Mouse (Mus musculus): ENCODE data around the gene Zdhhc9. TPM values are rescaled to one million over a fixed set of nuclear protein-coding genes. Genes with fewer than 3 reads are reported as not detected.

The Zdhhc9 gene
- polyA plus RNA-seq, 1 experiment: 46.8 TPM

- TF ChIP-seq CTCF (IDR thresholded peaks at IDR 0.05; ENCODE audit: borderline replicate concordance, insufficient read depth, low read depth, low read length) (no peak), POLR2A (IDR thresholded peaks at IDR 0.05; ENCODE audit: borderline replicate concordance, insufficient read depth, low read length) (no peak)
- no peak for DNase-seq
- no peaks in the 10 kb centered on the region for H3K27me3 ChIP-seq (ENCODE audit: control insufficient read depth, insufficient read depth, low read length)
- no peak overlapping the region for H3K27ac ChIP-seq (ENCODE audit: insufficient read depth, low read length)
- H3K4me1 ChIP-seq (ENCODE audit: control insufficient read depth, insufficient read depth, low read length): no peaks in the 10 kb centered on the region
- H3K4me3 ChIP-seq (replicated peaks; ENCODE audit: insufficient read depth, low read depth, low read length): no peak overlapping the region
- WGBS: 76% methylated on average over 2 of the region's 2 CpGs
Observed at GRCm38 (mm10) chrX:48147226-48147625, 61.5 kb downstream of the Zdhhc9 start.

- H3K4me1 ChIP-seq (ENCODE audit: control insufficient read depth, insufficient read depth, low read length): no peaks in the 10 kb centered on the region
- no peak for DNase-seq
- 92% methylated on average over 4 of the region's 4 CpGs for WGBS
- no peak for TF ChIP-seq POLR2A (IDR thresholded peaks at IDR 0.05; ENCODE audit: borderline replicate concordance, insufficient read depth, low read length)
- no peak for TF ChIP-seq CTCF (IDR thresholded peaks at IDR 0.05; ENCODE audit: borderline replicate concordance, insufficient read depth, low read depth, low read length)
- H3K4me3 ChIP-seq (replicated peaks; ENCODE audit: insufficient read depth, low read depth, low read length): no peak within 1 kb of the TSS
- H3K27ac ChIP-seq (ENCODE audit: insufficient read depth, low read length): no peak within 1 kb of the TSS
- no peaks in the 10 kb centered on the region for H3K27me3 ChIP-seq (ENCODE audit: control insufficient read depth, insufficient read depth, low read length)
Observed at GRCm38 (mm10) chrX:48146262-48146661, 62.4 kb downstream of the Zdhhc9 start, which contains the start of gene Sash3. Sash3 (plus strand) TSS chrX:48146436.

GRCm38 (mm10) chrX:48143415-48144335 is 65.0 kb downstream of the Zdhhc9 start:
- no peak overlapping the region for H3K4me3 ChIP-seq (replicated peaks; ENCODE audit: insufficient read depth, low read depth, low read length)

GRCm38 (mm10) chrX:48141481-48141880 is 67.2 kb downstream of the Zdhhc9 start:
- no peaks in the 10 kb centered on the region for H3K4me1 ChIP-seq (ENCODE audit: control insufficient read depth, insufficient read depth, low read length)
- 83% methylated on average over 6 of the region's 6 CpGs for WGBS
- TF ChIP-seq POLR2A (IDR thresholded peaks at IDR 0.05; ENCODE audit: borderline replicate concordance, insufficient read depth, low read length) (no peak), CTCF (IDR thresholded peaks at IDR 0.05; ENCODE audit: borderline replicate concordance, insufficient read depth, low read depth, low read length) (no peak)
- no peak for DNase-seq
- H3K27ac ChIP-seq (ENCODE audit: insufficient read depth, low read length): no peak overlapping the region
- no peaks in the 10 kb centered on the region for H3K27me3 ChIP-seq (ENCODE audit: control insufficient read depth, insufficient read depth, low read length)
- no peak overlapping the region for H3K4me3 ChIP-seq (replicated peaks; ENCODE audit: insufficient read depth, low read depth, low read length)

More at GRCm38 (mm10) chrX:48143415-48144335, 65.0 kb downstream of the Zdhhc9 start:
- TF ChIP-seq POLR2A (IDR thresholded peaks at IDR 0.05; ENCODE audit: borderline replicate concordance, insufficient read depth, low read length): no peak
- no peak for TF ChIP-seq CTCF (IDR thresholded peaks at IDR 0.05; ENCODE audit: borderline replicate concordance, insufficient read depth, low read depth, low read length)
- H3K27ac ChIP-seq (ENCODE audit: insufficient read depth, low read length): no peak overlapping the region
- WGBS: 63% methylated on average over 25 of the region's 26 CpGs
- no peak for DNase-seq
- no peaks in the 10 kb centered on the region for H3K4me1 ChIP-seq (ENCODE audit: control insufficient read depth, insufficient read depth, low read length)
- H3K27me3 ChIP-seq (ENCODE audit: control insufficient read depth, insufficient read depth, low read length): no peaks in the 10 kb centered on the region

GRCm38 (mm10) chrX:48140286-48140877 is 68.3 kb downstream of the Zdhhc9 start:
- no peaks in the 10 kb centered on the region for H3K4me1 ChIP-seq (ENCODE audit: control insufficient read depth, insufficient read depth, low read length)
- no peak overlapping the region for H3K4me3 ChIP-seq (replicated peaks; ENCODE audit: insufficient read depth, low read depth, low read length)
- no peak for TF ChIP-seq POLR2A (IDR thresholded peaks at IDR 0.05; ENCODE audit: borderline replicate concordance, insufficient read depth, low read length)
- TF ChIP-seq CTCF (IDR thresholded peaks at IDR 0.05; ENCODE audit: borderline replicate concordance, insufficient read depth, low read depth, low read length): no peak
- H3K27ac ChIP-seq (ENCODE audit: insufficient read depth, low read length): no peak overlapping the region
- no peaks in the 10 kb centered on the region for H3K27me3 ChIP-seq (ENCODE audit: control insufficient read depth, insufficient read depth, low read length)
- DNase-seq: no peak
- WGBS: 59% methylated on average over 3 of the region's 3 CpGs

- TF ChIP-seq CTCF (IDR thresholded peaks at IDR 0.05; ENCODE audit: borderline replicate concordance, insufficient read depth, low read depth, low read length) (no peak), POLR2A (IDR thresholded peaks at IDR 0.05; ENCODE audit: borderline replicate concordance, insufficient read depth, low read length) (no peak)
- no peaks in the 10 kb centered on the region for H3K4me1 ChIP-seq (ENCODE audit: control insufficient read depth, insufficient read depth, low read length)
- H3K4me3 ChIP-seq (replicated peaks; ENCODE audit: insufficient read depth, low read depth, low read length): no peak overlapping the region
- DNase-seq: no peak
- 48% methylated on average over 14 of the region's 14 CpGs for WGBS
- H3K27ac ChIP-seq (ENCODE audit: insufficient read depth, low read length): no peak overlapping the region
- H3K27me3 ChIP-seq (ENCODE audit: control insufficient read depth, insufficient read depth, low read length): no peaks in the 10 kb centered on the region
Observed at GRCm38 (mm10) chrX:48139368-48140285, 69.1 kb downstream of the Zdhhc9 start.

GRCm38 (mm10) chrX:48138539-48139275 is 70.0 kb downstream of the Zdhhc9 start:
- 68% methylated on average over 7 of the region's 7 CpGs for WGBS
- no peaks in the 10 kb centered on the region for H3K27me3 ChIP-seq (ENCODE audit: control insufficient read depth, insufficient read depth, low read length)
- no peaks in the 10 kb centered on the region for H3K4me1 ChIP-seq (ENCODE audit: control insufficient read depth, insufficient read depth, low read length)
- TF ChIP-seq CTCF (IDR thresholded peaks at IDR 0.05; ENCODE audit: borderline replicate concordance, insufficient read depth, low read depth, low read length) (no peak), POLR2A (IDR thresholded peaks at IDR 0.05; ENCODE audit: borderline replicate concordance, insufficient read depth, low read length) (no peak)
- no peak overlapping the region for H3K4me3 ChIP-seq (replicated peaks; ENCODE audit: insufficient read depth, low read depth, low read length)
- DNase-seq: no peak
- no peak overlapping the region for H3K27ac ChIP-seq (ENCODE audit: insufficient read depth, low read length)
